Mouse (Mus musculus) testis, postnatal 10 days (tissue): ENCODE data around the gene Phlpp2.
"Not testable (repeated sequence)": the region's sequence is repeated elsewhere in the genome, so short reads cannot be mapped to it uniquely, and the experiment has no call there.

Experiments used
- DNase-seq: peaks from one replicate; pipeline ENCODE4 v3.0.0; 2021; ENCODE audit warnings: low spot score

The Phlpp2 gene

GRCm38 (mm10) chr8:109868003-109868679 is at the start of gene Phlpp2:
TSS of gene Phlpp2 (plus strand) at chr8:109868542.
- DNase-seq, result peak; percentile 99

GRCm38 (mm10) chr8:109823561-109823960 is 44.8 kb upstream of the Phlpp2 start:
- DNase-seq, result no peak

- DNase-seq, result no peak
Measured at GRCm38 (mm10) chr8:109839822-109840221, 28.5 kb upstream of the Phlpp2 start.

GRCm38 (mm10) chr8:109842468-109842867 is 25.9 kb upstream of the Phlpp2 start:
- DNase-seq, result no peak

GRCm38 (mm10) chr8:109847866-109848265 is 20.5 kb upstream of the Phlpp2 start:
- DNase-seq, result no peak

GRCm38 (mm10) chr8:109848981-109849380 is 19.4 kb upstream of the Phlpp2 start:
- DNase-seq, result no peak

- DNase-seq, result peak; percentile 54
Measured at GRCm38 (mm10) chr8:109853423-109853822, 14.9 kb upstream of the Phlpp2 start.

GRCm38 (mm10) chr8:109854522-109854921 is 13.8 kb upstream of the Phlpp2 start:
- DNase-seq, result no peak

GRCm38 (mm10) chr8:109855451-109855850 is 12.9 kb upstream of the Phlpp2 start:
- DNase-seq, result no peak

GRCm38 (mm10) chr8:109863398-109863797 is 4.9 kb upstream of the Phlpp2 start:
- no peak for DNase-seq

- DNase-seq, result no peak
Measured at GRCm38 (mm10) chr8:109864798-109865197, 3.5 kb upstream of the Phlpp2 start.

GRCm38 (mm10) chr8:109865536-109865935 is 2.8 kb upstream of the Phlpp2 start:
- DNase-seq, result no peak

GRCm38 (mm10) chr8:109866690-109867089 is 1.7 kb upstream of the Phlpp2 start:
- no peak for DNase-seq

- DNase-seq, result peak; percentile 67
Measured at GRCm38 (mm10) chr8:109868680-109869361, 479 bp downstream of the Phlpp2 start.

GRCm38 (mm10) chr8:109871056-109871455 is 2.7 kb downstream of the Phlpp2 start:
- no peak for DNase-seq

GRCm38 (mm10) chr8:109873800-109874199 is 5.5 kb downstream of the Phlpp2 start:
- DNase-seq, result not testable (repeated sequence)

GRCm38 (mm10) chr8:109880012-109880662 is 11.8 kb downstream of the Phlpp2 start:
- DNase-seq, result no peak

GRCm38 (mm10) chr8:109885294-109885693 is 17.0 kb downstream of the Phlpp2 start:
- no peak for DNase-seq

- DNase-seq, result no peak
Measured at GRCm38 (mm10) chr8:109889211-109889610, 20.9 kb downstream of the Phlpp2 start.

GRCm38 (mm10) chr8:109890794-109891585 is 22.6 kb downstream of the Phlpp2 start:
- DNase-seq, result no peak

GRCm38 (mm10) chr8:109894636-109895035 is 26.3 kb downstream of the Phlpp2 start:
- no peak for DNase-seq

- DNase-seq, result no peak
Measured at GRCm38 (mm10) chr8:109895355-109895754, 27.0 kb downstream of the Phlpp2 start.
